Mouse (Mus musculus) lung, adult 2 months (tissue): ENCODE results near the gene Inava. TPM values are rescaled to one million over a fixed set of nuclear protein-coding genes. Genes with fewer than 3 reads are reported as not detected.

Experiments used
- DNase-seq: peaks from one replicate; pipeline ENCODE4 v3.0.0; 2022
- H3K4me1 ChIP-seq: fragments of 200-500 bp; 2 replicates; pipeline ENCODE4 v1.6.1; 2011; ENCODE audit warnings: low read length; ENCODE audit not compliant: control insufficient read depth, insufficient read depth
- H3K4me3 ChIP-seq: fragments of 200-500 bp; replicated peaks from 2 replicates; pipeline ENCODE3; 2011; ENCODE audit warnings: low read depth, mild to moderate bottlenecking, control low read depth, low read length; ENCODE audit errors: extremely low read depth
- CTCF ChIP-seq: fragments of 200-500 bp; IDR thresholded peaks from 2 replicates; pipeline ENCODE4 v1.5.1; 2011; ENCODE audit warnings: mild to moderate bottlenecking, low read length, control low read depth; ENCODE audit not compliant: insufficient read depth
- POLR2A ChIP-seq: fragments of 200-500 bp; IDR thresholded peaks from 2 replicates; pipeline ENCODE4 v1.6.1; 2011; ENCODE audit warnings: low read depth, mild to moderate bottlenecking, control low read depth, low read length, borderline replicate concordance; ENCODE audit errors: extremely low read depth
- WGBS: fragments of 180-500 bp; shearing (Covaris S2); methylation state at CpG from one replicate; pipeline ENCODE4 v1.1.7; 2018; 5-methylcytosine and 5-hydroxymethylcytosine counted together
- polyA plus RNA-seq: library from polyadenylated mRNA; depleted of rRNA; stranded (reverse); fragments of >200 nt; gene quantifications from 2 replicates; pipeline ENCODE4 v1.2.3, GENCODE M21; 2012

Gene Inava
- polyA plus RNA-seq, 1 experiment = 7.3 TPM

DNA sequence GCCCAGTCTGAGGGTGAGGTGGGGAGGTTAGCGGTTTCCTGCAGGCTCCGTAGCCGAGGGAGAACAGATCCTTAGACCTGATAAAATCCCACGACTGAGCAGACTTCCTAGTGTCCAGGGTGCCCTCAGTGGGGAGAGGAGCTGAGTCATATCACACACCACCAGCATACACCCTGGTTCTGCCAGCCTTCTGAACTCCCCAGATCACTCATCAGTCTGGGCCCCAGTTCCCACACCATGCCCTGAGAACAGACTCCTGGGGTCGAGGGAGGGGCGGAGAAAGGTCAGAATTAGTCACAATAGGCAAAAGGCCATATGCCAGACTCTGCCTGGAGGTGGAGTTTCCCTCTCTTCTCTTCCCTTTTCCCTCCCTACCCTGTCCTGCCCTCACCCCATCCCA, 21.1 kb upstream of the Inava start:
- H3K4me3 ChIP-seq = no peak overlapping the region
- H3K4me1 ChIP-seq = 0 out of 2 replicates have a peak, but pooled peaks cover 2% of the 10 kb centered on the region
- TF ChIP-seq CTCF (no peak), POLR2A (no peak)
- DNase-seq = no peak
- WGBS = 37% methylated on average over 6 of the region's 6 CpGs

DNA sequence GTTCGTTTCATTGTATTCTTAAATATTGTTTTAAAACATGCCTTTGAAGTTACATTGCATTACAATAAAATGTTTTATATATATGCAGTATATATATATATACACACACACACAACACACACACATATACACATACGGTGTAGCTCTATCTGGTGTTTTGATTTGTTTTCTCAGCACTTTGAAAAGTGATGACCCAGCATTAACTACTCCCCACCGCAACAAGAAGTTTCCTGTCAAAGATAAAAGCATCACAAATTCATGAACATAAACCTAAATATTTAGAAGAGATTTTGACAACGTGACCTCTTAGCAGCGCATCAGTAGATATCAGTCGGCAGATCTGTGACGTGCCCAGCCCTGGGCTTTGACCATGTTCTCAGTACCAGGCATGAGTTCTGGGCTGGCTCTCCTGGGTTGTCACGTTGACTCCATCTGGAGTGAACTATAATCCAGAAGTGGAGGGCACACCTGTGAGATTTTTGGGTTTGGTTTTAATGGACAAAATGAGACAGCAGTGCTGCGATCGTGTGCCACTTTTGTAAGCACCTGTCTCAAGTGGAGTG, 20.5 kb upstream of the Inava start:
- no peak for TF ChIP-seq CTCF
- 61% methylated on average over 10 of the region's 10 CpGs for WGBS
- no peak for DNase-seq
- no peaks in the 10 kb centered on the region for H3K4me1 ChIP-seq
- H3K4me3 ChIP-seq = no peak overlapping the region

DNA sequence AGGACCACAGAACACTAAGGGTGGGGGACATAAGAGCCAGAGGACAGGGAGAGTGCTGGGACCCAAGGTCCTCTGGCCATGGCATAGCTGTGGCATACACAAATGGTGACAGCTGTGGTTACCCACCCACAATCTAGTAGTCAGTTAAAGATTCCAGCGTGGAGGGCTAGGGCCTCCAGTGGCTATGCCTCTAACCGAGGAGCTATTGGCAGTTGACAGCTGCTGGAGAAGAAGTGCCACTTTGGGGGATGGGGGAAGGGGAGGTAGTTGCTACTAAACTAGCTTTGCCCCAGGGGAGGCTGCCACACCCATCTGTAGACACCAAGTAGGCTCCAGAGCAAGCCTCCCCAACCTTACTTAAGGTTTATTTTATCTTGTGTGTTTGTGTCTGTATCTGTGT, 19.4 kb upstream of the Inava start:
- Histone ChIP-seq H3K4me1 (no peaks in the 10 kb centered on the region), H3K4me3 (no peak overlapping the region)
- TF ChIP-seq POLR2A (no peak), CTCF (no peak)
- no peak for DNase-seq
- WGBS = 23% methylated on average over 2 of the region's 2 CpGs

DNA sequence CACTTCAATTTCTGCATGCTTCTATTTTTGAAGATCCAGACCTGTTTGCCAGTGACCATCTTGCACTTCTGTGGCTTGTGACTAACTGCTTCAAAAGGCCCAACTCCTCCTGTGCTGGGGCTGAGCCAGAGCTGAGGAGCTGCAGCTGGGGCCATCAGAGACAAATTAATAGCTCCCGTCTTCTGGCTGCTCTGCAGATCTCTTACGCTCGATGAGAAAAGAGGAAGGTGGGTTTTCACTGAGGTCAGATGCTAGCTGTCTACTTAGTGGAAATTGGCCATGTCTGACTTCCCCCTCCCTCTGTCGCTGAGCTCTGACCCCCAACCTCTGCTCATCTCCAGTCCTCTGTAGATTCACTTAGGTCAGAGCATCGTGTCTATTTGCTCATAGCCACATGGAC, 15.6 kb upstream of the Inava start:
- H3K4me1 ChIP-seq = no peaks in the 10 kb centered on the region
- no peak overlapping the region for H3K4me3 ChIP-seq
- DNase-seq = no peak
- WGBS = 50% methylated on average over 5 of the region's 5 CpGs
- no peak for TF ChIP-seq CTCF
- TF ChIP-seq POLR2A = no peak

DNA sequence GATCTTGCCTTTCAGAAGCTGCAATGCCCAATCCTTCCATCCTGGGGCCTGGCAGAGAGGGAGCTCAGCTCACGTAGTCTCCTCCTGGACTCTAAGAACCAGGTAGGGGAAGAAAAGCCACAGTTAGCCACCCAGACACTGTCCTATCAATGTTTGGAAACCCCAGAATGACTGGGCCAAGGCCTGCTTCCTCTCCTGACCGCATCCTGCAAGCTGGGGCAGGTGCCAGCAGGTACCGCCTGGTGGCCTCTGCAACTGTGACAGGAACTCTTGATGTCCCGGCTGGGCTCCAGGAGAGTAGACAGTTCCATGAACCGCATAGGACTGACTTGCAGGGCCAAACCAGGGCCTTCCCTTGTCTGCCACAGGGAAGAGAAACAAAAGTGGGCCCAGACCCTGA, 13.3 kb upstream of the Inava start:
- 78% methylated on average over 5 of the region's 5 CpGs for WGBS
- Histone ChIP-seq H3K4me1 (no peaks in the 10 kb centered on the region), H3K4me3 (no peak overlapping the region)
- TF ChIP-seq POLR2A (no peak), CTCF (no peak)
- no peak for DNase-seq

DNA sequence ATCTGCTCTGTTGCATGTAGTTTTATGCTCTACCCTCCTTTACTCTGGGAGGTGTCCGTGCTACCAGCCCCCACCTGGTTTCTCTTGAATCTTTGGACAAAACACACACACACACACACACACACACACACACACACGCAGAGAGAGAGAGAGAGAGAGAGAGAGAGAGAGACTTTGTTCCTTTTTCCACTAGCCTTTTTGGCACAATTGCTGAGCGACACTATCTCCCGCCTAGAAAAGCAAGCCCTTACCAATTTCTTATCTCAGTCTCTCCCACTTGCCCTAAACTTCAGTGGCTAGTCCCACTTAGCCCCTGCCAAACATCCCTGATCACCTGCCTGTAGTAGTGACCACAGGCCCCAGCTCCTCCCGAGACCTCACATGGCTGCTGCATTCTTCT, 10.4 kb upstream of the Inava start:
- DNase-seq = no peak
- Histone ChIP-seq H3K4me1 (no peaks in the 10 kb centered on the region), H3K4me3 (no peak overlapping the region)
- no peak for TF ChIP-seq POLR2A
- no peak for TF ChIP-seq CTCF
- 89% methylated on average over 4 of the region's 5 CpGs for WGBS

DNA sequence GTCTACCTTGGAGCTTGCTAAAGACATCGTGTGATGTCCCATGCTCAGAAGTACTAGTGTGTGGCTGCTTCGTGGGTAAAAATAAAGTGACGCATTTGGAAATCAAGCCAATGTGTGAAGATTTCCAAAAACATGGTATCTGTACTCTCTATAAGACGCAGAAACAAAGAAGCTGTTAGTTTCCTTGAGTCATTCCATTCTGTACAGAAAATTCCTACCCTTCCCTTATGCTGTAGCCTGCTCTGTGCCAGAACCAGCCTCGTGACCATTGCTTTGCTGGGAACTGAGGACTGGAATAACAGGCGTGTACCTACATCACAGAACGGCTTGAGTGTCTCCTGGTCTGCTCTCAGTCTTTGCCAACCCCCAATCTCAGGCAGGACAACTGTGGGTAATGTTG, 7.7 kb upstream of the Inava start:
- WGBS = 82% methylated on average over 7 of the region's 7 CpGs
- Histone ChIP-seq H3K4me1 (no peaks in the 10 kb centered on the region), H3K4me3 (no peak overlapping the region)
- no peak for DNase-seq
- no peak for TF ChIP-seq POLR2A
- TF ChIP-seq CTCF = no peak

DNA sequence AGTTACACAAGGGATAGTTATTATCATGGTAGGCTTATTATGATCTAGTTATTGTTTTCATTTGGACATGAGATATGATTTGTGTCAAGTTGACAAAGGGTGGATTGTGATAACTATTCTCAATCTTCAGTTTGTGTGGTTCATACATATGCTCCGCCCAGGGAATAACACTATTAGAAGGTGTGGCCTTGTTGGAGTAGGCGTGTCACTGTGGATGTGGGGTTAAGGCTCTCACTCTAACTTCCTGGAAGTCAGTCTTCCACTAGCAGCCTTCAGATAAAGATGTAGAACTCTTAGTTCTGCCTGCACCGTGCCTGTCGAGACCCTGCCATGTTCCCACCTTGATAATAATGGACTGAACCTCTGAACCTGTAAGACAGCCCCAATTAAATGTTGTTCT, 4.4 kb upstream of the Inava start:
- no peak for TF ChIP-seq POLR2A
- no peak for TF ChIP-seq CTCF
- no peak for DNase-seq
- Histone ChIP-seq H3K4me1 (no peaks in the 10 kb centered on the region), H3K4me3 (no peak overlapping the region)
- 82% methylated on average over 4 of the region's 4 CpGs for WGBS

DNA sequence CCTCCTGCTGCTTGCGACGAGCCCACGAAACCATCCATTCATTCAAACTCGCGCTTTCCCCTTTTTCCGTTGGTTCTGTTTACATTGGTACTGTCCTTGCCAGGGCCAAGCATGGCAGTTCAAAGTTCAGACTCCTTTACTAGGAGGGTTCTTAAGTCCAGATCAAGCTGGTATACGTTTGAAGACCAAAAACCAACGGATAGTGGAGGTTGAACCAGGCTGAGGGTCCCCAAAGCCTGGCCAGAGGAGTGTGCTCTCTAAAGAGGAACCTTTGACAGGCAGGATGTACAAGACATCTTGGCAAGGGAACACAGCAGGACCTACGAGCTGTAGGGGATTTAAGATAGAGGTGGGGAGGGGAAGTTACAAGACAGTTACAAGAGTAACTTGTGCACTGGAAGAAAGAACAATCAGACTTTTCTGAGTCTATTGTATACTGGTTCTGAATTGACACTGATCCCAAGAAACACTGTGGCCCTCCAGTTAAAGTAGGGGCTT, 580 bp upstream of the Inava start:
- DNase-seq = no peak
- H3K4me1 ChIP-seq = no peaks in the 10 kb centered on the region
- 3% methylated on average over 9 of the region's 9 CpGs for WGBS
- peak overlapping the region; percentile 47 for H3K4me3 ChIP-seq
- TF ChIP-seq POLR2A (no peak), CTCF (peak; percentile 30; the same call in 1 of the 2 replicates)

DNA sequence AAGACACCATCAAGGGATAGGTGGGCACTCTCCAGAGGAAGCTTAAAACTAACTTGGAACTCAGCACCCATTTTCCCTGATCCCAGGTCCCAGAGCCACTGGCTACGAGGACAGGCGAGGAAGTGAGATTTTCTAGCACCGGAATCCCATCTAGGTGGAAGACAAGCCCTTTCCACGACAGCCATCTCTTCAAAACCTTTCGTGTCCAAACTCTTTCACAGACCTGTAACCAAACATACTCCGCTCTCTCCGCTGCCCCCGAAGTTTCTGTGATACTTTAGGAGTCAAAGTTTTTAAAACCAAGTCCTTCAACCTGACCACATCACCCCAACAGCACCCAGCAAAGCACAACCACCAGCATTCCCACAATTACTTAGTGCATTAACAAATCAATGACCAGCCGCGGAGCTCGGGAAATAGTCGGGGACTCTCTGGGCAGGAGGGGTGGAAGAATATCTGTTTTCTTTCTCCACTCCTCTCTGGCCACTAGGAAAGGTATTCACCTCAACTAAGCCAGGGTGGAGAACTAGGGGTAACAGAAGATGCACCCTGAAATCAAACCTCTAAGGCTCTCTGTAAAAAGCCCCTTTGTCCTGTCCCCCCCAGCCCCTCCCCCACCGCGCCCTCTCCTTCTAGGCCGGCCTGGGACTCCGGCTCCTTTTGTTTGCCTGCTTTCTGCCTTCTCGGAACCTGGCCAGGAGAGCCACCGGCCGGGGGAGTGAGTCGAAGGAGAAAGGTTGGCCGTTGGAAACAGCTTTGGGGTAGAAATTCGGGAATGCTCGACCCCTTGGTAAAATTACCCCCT, 876 bp downstream of the Inava start:
- TF ChIP-seq POLR2A (no peak), CTCF (no peak)

More for the DNA sequence above, 876 bp downstream of the Inava start:
- Histone ChIP-seq H3K4me3 (no peak overlapping the region), H3K4me1 (no peaks in the 10 kb centered on the region)
- 14% methylated on average over 23 of the region's 23 CpGs for WGBS
- DNase-seq = peak; percentile 12
